9 mouse cellular contexts compared by ENCODE assay signal in the genomic region with DNA sequence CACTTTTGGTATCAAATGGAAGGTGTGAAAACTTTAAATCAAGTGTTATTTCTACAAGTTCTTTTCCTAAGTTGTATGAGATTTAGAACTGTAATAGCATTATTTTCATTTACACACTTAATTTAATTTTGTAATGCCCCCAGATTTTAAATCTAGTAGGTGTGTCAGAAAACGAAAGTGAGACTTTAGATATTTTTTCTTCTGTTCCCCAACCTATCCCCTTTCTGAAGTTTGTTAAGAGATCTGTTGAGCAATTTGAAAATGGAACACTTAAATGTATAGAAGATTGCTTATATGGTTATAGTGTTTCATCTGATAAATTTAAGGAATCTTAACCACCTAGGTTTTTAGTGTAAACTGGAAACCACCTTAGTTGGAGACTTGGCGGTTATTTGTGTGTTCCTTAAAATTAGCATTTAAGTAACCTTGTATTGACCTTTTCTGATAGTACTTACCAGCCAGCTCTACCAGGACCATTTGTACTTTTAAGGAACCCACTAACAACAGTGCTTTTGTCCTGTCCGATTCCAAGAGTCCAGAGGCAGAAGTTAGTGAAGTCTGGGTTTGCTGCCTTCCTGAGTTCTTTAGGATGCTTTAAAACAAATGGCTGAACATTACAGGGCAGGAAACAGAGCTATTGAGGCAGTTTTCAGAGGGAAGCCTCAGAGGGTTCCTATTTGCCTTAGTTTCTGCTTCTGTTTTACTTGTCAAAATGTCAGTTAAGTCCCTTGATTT. TPM values are rescaled to one million over a fixed set of nuclear protein-coding genes. Genes with fewer than 3 reads are reported as not detected.
DNase-seq lines count a peak whose midpoint lies in the region; ATAC-seq and TF ChIP-seq lines count a peak whose summit lies in the region.
"Had no signal": no experiment of that assay in that cellular context is flagged by ENCODE, and none has a peak within 500 bp of the region (broad histone marks: within the 10 kb centered on the region; RNA-seq: fewer than 3 reads in every experiment).

No protein-coding gene starts in this region.

- H3K4me1 ChIP-seq in lung, embryonic 14.5 days (ENCODE audit: insufficient read depth): peaks cover 5% of the 10 kb centered on the region
- H3K4me1 ChIP-seq in forebrain, embryonic 10.5 days: peaks cover 22% of the 10 kb centered on the region
- peaks cover 8% of the 10 kb centered on the region for H3K4me1 ChIP-seq in intestine, embryonic 16.5 days (ENCODE audit: control insufficient read depth, insufficient read depth, low read length)
- H3K4me1 ChIP-seq in neural tube, embryonic 12.5 days: peaks cover 13% of the 10 kb centered on the region

- no peak for ATAC-seq in lung, embryonic 14.5 days (ENCODE audit: insufficient read depth)
- no peak for ATAC-seq in intestine, embryonic 16.5 days
- ATAC-seq in neural tube, embryonic 12.5 days (ENCODE audit: low FRiP score, low read depth): no peak

- DNase-seq in lung, embryonic 14.5 days: no peak
- no peak for DNase-seq in lung, adult 18-20 months
- DNase-seq in forebrain, embryonic 10.5 days (ENCODE audit: extremely low spot score, low spot score): no peak
- DNase-seq in adrenal gland, postnatal 4 days (ENCODE audit: low spot score in 2 of 2): no peak
- no peak for DNase-seq in cerebellum, postnatal 14 days
- no peak for DNase-seq in cerebellum, adult 9-10 months
- DNase-seq: adrenal gland, postnatal 36 days had no signal

- peak overlapping the region; percentile 36; the same call in 1 of the 2 replicates for H3K27ac ChIP-seq in lung, embryonic 14.5 days (ENCODE audit: low read depth)
- H3K27ac ChIP-seq in forebrain, embryonic 10.5 days: no peak overlapping the region; the same call in 1 of the 2 replicates
- no peak overlapping the region for H3K27ac ChIP-seq in intestine, embryonic 16.5 days (ENCODE audit: low read length)
- H3K27ac ChIP-seq in neural tube, embryonic 12.5 days: no peak overlapping the region

- H3K9me3 ChIP-seq in lung, embryonic 14.5 days (ENCODE audit: low read depth, low read length): no peaks in the 10 kb centered on the region
- H3K9me3 ChIP-seq in forebrain, embryonic 10.5 days: peaks cover 6% of the 10 kb centered on the region; the same call in 1 of the 2 replicates
- H3K9me3 ChIP-seq in intestine, embryonic 16.5 days (ENCODE audit: control insufficient read depth, low read length): no peaks in the 10 kb centered on the region
- H3K9me3 ChIP-seq in neural tube, embryonic 12.5 days: no peaks in the 10 kb centered on the region

- H3K36me3 ChIP-seq in lung, embryonic 14.5 days (ENCODE audit: insufficient read depth): no peaks in the 10 kb centered on the region
- H3K36me3 ChIP-seq in forebrain, embryonic 10.5 days (replicated peaks): peaks cover 35% of the 10 kb centered on the region
- no peaks in the 10 kb centered on the region for H3K36me3 ChIP-seq in intestine, embryonic 16.5 days (ENCODE audit: control insufficient read depth, insufficient read depth, low read length)
- H3K36me3 ChIP-seq in neural tube, embryonic 12.5 days: no peaks in the 10 kb centered on the region

- peak overlapping the region; percentile 16; the same call in 1 of the 2 replicates for H3K9ac ChIP-seq in lung, embryonic 14.5 days
- H3K9ac ChIP-seq in intestine, embryonic 16.5 days (ENCODE audit: low read depth, low read length): peak overlapping the region; percentile 29; the same call in 1 of the 2 replicates
- 0 out of 2 replicates have a peak overlapping the region, but pooled peaks have one; percentile 1 for H3K9ac ChIP-seq in neural tube, embryonic 12.5 days

- H3K27me3 ChIP-seq in lung, embryonic 14.5 days (ENCODE audit: insufficient read depth, low read length): no peaks in the 10 kb centered on the region
- no peaks in the 10 kb centered on the region for H3K27me3 ChIP-seq in forebrain, embryonic 10.5 days (ENCODE audit: poor library complexity, severe bottlenecking)
- no peaks in the 10 kb centered on the region for H3K27me3 ChIP-seq in intestine, embryonic 16.5 days (replicated peaks; ENCODE audit: control insufficient read depth, insufficient read depth, low read length)
- no peaks in the 10 kb centered on the region for H3K27me3 ChIP-seq in neural tube, embryonic 12.5 days (replicated peaks)

- peak overlapping the region; percentile 57 for H3K4me2 ChIP-seq in lung, embryonic 14.5 days
- peak overlapping the region; percentile 9 for H3K4me2 ChIP-seq in intestine, embryonic 16.5 days (ENCODE audit: low read depth, low read length)
- H3K4me2 ChIP-seq in neural tube, embryonic 12.5 days (replicated peaks): peak overlapping the region; percentile 56

- 28% methylated on average over 3 of the region's 3 CpGs for whole genome bisulfite sequencing in lung, embryonic 14.5 days
- WGBS in forebrain, embryonic 10.5 days: 52% methylated on average over 3 of the region's 3 CpGs
- WGBS in intestine, embryonic 16.5 days: 51% methylated on average over 3 of the region's 3 CpGs
- 23% methylated on average over 3 of the region's 3 CpGs for WGBS in neural tube, embryonic 12.5 days

- TF ChIP-seq CTCF in lung, embryonic 14.5 days (IDR thresholded peaks at IDR 0.05; ENCODE audit: low read depth): no peak

- H3K4me3 ChIP-seq in lung, embryonic 14.5 days (ENCODE audit: low read depth, low read length): peak overlapping the region; percentile 21
- H3K4me3 ChIP-seq in forebrain, embryonic 10.5 days: peak overlapping the region; percentile 93
- H3K4me3 ChIP-seq in intestine, embryonic 16.5 days (ENCODE audit: low read length): 0 out of 2 replicates have a peak overlapping the region, but pooled peaks have one; percentile 12
- H3K4me3 ChIP-seq in neural tube, embryonic 12.5 days: peak overlapping the region; percentile 7

RNA-seq across cellular contexts. Expression of gene Peli1, which starts 2.2 kb away (rescaled TPM):
- 55.0 and 57.2 TPM in 2 replicates for polyA plus RNA-seq in lung, embryonic 14.5 days (2014; fragmentation: Nextera tagmentation; extraction: Ambion mirVana)
- polyA plus RNA-seq in forebrain, embryonic 10.5 days (2016; fragmentation: Nextera tagmentation; extraction: Ambion mirVana): 53.2 and 59.5 TPM in 2 replicates
- polyA plus RNA-seq in intestine, embryonic 16.5 days (2015; fragmentation: Nextera tagmentation; extraction: Ambion mirVana): 25.7 and 25.8 TPM in 2 replicates
- 109 and 110 TPM in 2 replicates for polyA plus RNA-seq in neural tube, embryonic 12.5 days (2016; fragmentation: Nextera tagmentation; extraction: Ambion mirVana)
- total RNA-seq in adrenal gland, postnatal 4 days (2021): 10 to 100 TPM; 25.7 to 28.1 TPM

Comparison
In these comparisons a context has a peak if more than half of its experiments do, and no peak if none do; other contexts are left out.
1. H3K4me3 ChIP-seq: peak in every context shown above with its lines; median percentile 93 in forebrain, embryonic 10.5 days; 21 in lung, embryonic 14.5 days; 12 in intestine, embryonic 16.5 days; 7 in neural tube, embryonic 12.5 days.